In genomic region chr9:37932519-37932918, GRCm38 (mm10) we compare ENCODE assay signal across 8 mouse cellular contexts. TPM values are rescaled to one million over a fixed set of nuclear protein-coding genes. Genes with fewer than 3 reads are reported as not detected.
DNase-seq lines count a peak whose midpoint lies in the region; ATAC-seq and TF ChIP-seq lines count a peak whose summit lies in the region.
"Had no signal": no experiment of that assay in that cellular context is flagged by ENCODE, and none has a peak within 500 bp of the region (broad histone marks: within the 10 kb centered on the region; RNA-seq: fewer than 3 reads in every experiment).

No protein-coding gene starts in this region.

- no peaks in the 10 kb centered on the region for H3K27me3 ChIP-seq in embryonic facial prominence, embryonic 10.5 days (replicated peaks; ENCODE audit: low read depth, poor library complexity, severe bottlenecking)
- H3K27me3 ChIP-seq in lung, embryonic 14.5 days (ENCODE audit: insufficient read depth, low read length): no peaks in the 10 kb centered on the region
- H3K27me3 ChIP-seq: liver, embryonic 15.5 days had no signal

- no peak overlapping the region for H3K4me2 ChIP-seq in lung, embryonic 14.5 days
- H3K4me2 ChIP-seq: liver, embryonic 15.5 days had no signal

- H3K27ac ChIP-seq in ES-E14 (ENCODE audit: insufficient read depth, low read depth, low read length, poor library complexity, severe bottlenecking): no peak overlapping the region
- no peak overlapping the region for H3K27ac ChIP-seq in embryonic facial prominence, embryonic 10.5 days (replicated peaks)
- no peak overlapping the region for H3K27ac ChIP-seq in lung, embryonic 14.5 days (ENCODE audit: low read depth)
- H3K27ac ChIP-seq: liver, embryonic 15.5 days had no signal

- peak; percentile 85 for TF ChIP-seq CTCF in lung, embryonic 14.5 days (IDR thresholded peaks at IDR 0.05; ENCODE audit: low read depth)

- in situ Hi-C loops in ES-E14 (cut with MboI; ENCODE audit: low sequenced_read_pairs in 2 of 2, unreplicated experiment in 2 of 2): loop anchor here in 1 of 2 experiments (5.0 to 25.0 kb wide), 2 partner anchors 245 to 520 kb away; partner anchors contain the start of gene Robo4

- no peaks in the 10 kb centered on the region for H3K9me3 ChIP-seq in ES-E14 (ENCODE audit: control insufficient read depth, insufficient read depth, low read depth, low read length)
- no peaks in the 10 kb centered on the region for H3K9me3 ChIP-seq in embryonic facial prominence, embryonic 10.5 days
- no peaks in the 10 kb centered on the region for H3K9me3 ChIP-seq in lung, embryonic 14.5 days (ENCODE audit: low read depth, low read length)
- H3K9me3 ChIP-seq: liver, embryonic 15.5 days had no signal

- no peak overlapping the region for H3K9ac ChIP-seq in ES-E14 (ENCODE audit: insufficient read depth, low read depth, low read length, poor library complexity, severe bottlenecking)
- no peak overlapping the region for H3K9ac ChIP-seq in lung, embryonic 14.5 days
- H3K9ac ChIP-seq: liver, embryonic 15.5 days had no signal

- peak; percentile 65; the same call in 1 of the 2 replicates for ATAC-seq in lung, embryonic 14.5 days (ENCODE audit: insufficient read depth)

- H3K36me3 ChIP-seq in ES-E14 (ENCODE audit: control insufficient read depth, insufficient read depth, low read length, poor library complexity, severe bottlenecking): no peaks in the 10 kb centered on the region
- no peaks in the 10 kb centered on the region for H3K36me3 ChIP-seq in embryonic facial prominence, embryonic 10.5 days (replicated peaks)
- H3K36me3 ChIP-seq in lung, embryonic 14.5 days (ENCODE audit: insufficient read depth): no peaks in the 10 kb centered on the region
- H3K36me3 ChIP-seq: liver, embryonic 15.5 days had no signal

- H3K4me1 ChIP-seq in ES-E14 (ENCODE audit: control insufficient read depth in 2 of 2, insufficient read depth in 2 of 2, low read length in 2 of 2, poor library complexity in 1 of 2): no peaks in the 10 kb centered on the region
- no peaks in the 10 kb centered on the region for H3K4me1 ChIP-seq in embryonic facial prominence, embryonic 10.5 days
- H3K4me1 ChIP-seq in lung, embryonic 14.5 days (ENCODE audit: insufficient read depth): no peaks in the 10 kb centered on the region
- H3K4me1 ChIP-seq: liver, embryonic 15.5 days had no signal

- DNase-seq in ES-E14 (ENCODE audit: low read depth, low spot score): peak; percentile 51
- DNase-seq in adrenal gland, postnatal 10 days: peak; percentile 72
- peak; percentile 49 for DNase-seq in embryonic facial prominence, embryonic 10.5 days (ENCODE audit: low spot score)
- peak; percentile 25 to 68 for DNase-seq in heart, postnatal 14 days
- peak; percentile 27 to 64 for DNase-seq in kidney, postnatal 36 days
- peak; percentile 91 for DNase-seq in lung, embryonic 14.5 days
- DNase-seq in retina, embryonic 14.5 days (ENCODE audit: low spot score): peak; percentile 90

- WGBS in embryonic facial prominence, embryonic 10.5 days: 5% methylated on average over 11 of the region's 11 CpGs
- WGBS in lung, embryonic 14.5 days: 7% methylated on average over 11 of the region's 11 CpGs

- intact Hi-C loops in heart, postnatal 14 days (cut with DNase I): loop anchor here (1.0 to 10.0 kb wide), 2 partner anchors 242 to 498 kb away; partner anchors contain the start of gene Robo3

- H3K4me3 ChIP-seq in ES-E14 (ENCODE audit: insufficient read depth in 1 of 2, low read depth in 1 of 2, low read length in 2 of 2, poor library complexity in 1 of 2, severe bottlenecking in 1 of 2): no peak overlapping the region
- no peak overlapping the region for H3K4me3 ChIP-seq in embryonic facial prominence, embryonic 10.5 days
- H3K4me3 ChIP-seq in lung, embryonic 14.5 days (ENCODE audit: low read depth, low read length): no peak overlapping the region
- H3K4me3 ChIP-seq: liver, embryonic 15.5 days had no signal

TF ChIP-seq in ES-E14, 5 proteins besides CTCF, POLR2A, EP300 and RAD21:
- no peak for TF ChIP-seq MAFK (IDR thresholded peaks at IDR 0.05; ENCODE audit: insufficient read depth, low read depth, low read length)
- TF ChIP-seq ZC3H11A (IDR thresholded peaks at IDR 0.05; ENCODE audit: borderline replicate concordance, low read depth, low read length): peak; percentile 99

RNA-seq across cellular contexts. Expression of gene Olfr878, which starts 14.9 kb away (rescaled TPM):
- not detected in 2 replicates for total RNA-seq in ES-E14 (2012; rRNA removed)
- not detected for total RNA-seq in adrenal gland, postnatal 10 days (2021)
- not detected in 2 replicates for polyA plus RNA-seq in embryonic facial prominence, embryonic 10.5 days (2016; fragmentation: Nextera tagmentation; extraction: Ambion mirVana)
- not detected for total RNA-seq in heart, postnatal 14 days (2021)
- polyA plus RNA-seq in lung, embryonic 14.5 days (2014; fragmentation: Nextera tagmentation; extraction: Ambion mirVana): not detected in 2 replicates
- polyA plus RNA-seq: liver, embryonic 15.5 days had no signal

RNA-seq across cellular contexts. Expression of gene Olfr145, which starts 36.0 kb away (rescaled TPM):
- not detected in 2 replicates for total RNA-seq in ES-E14 (2012; rRNA removed)
- total RNA-seq in adrenal gland, postnatal 10 days (2021): not detected
- not detected in 2 replicates for polyA plus RNA-seq in embryonic facial prominence, embryonic 10.5 days (2016; fragmentation: Nextera tagmentation; extraction: Ambion mirVana)
- total RNA-seq in heart, postnatal 14 days (2021): not detected
- not detected in 2 replicates for polyA plus RNA-seq in lung, embryonic 14.5 days (2014; fragmentation: Nextera tagmentation; extraction: Ambion mirVana)
- polyA plus RNA-seq: liver, embryonic 15.5 days had no signal

RNA-seq across cellular contexts. Expression of gene Olfr881, which starts 59.1 kb away (rescaled TPM):
- total RNA-seq in ES-E14 (2012; rRNA removed): 1.0 TPM in 2 replicates
- total RNA-seq in adrenal gland, postnatal 10 days (2021): not detected
- not detected in 2 replicates for polyA plus RNA-seq in embryonic facial prominence, embryonic 10.5 days (2016; fragmentation: Nextera tagmentation; extraction: Ambion mirVana)
- not detected for total RNA-seq in heart, postnatal 14 days (2021)
- not detected in 2 replicates for polyA plus RNA-seq in lung, embryonic 14.5 days (2014; fragmentation: Nextera tagmentation; extraction: Ambion mirVana)
- polyA plus RNA-seq: liver, embryonic 15.5 days had no signal
